Mouse (Mus musculus) testis, adult 2 months (tissue): ENCODE results near the gene Tph1.

ENCODE experiments used
- CTCF ChIP-seq: fragments of 200-500 bp; IDR thresholded peaks from 2 replicates; pipeline ENCODE4 v1.5.1; 2012; ENCODE audit warnings: low read depth, mild to moderate bottlenecking, inconsistent platforms, low read length, moderate library complexity; ENCODE audit not compliant: control insufficient read depth, insufficient read depth, insufficient replicate concordance
- POLR2A ChIP-seq: fragments of 200-500 bp; IDR thresholded peaks from 2 replicates; pipeline ENCODE4 v1.6.1; 2012; ENCODE audit warnings: low read depth, mild to moderate bottlenecking, inconsistent platforms, low read length, moderate library complexity; ENCODE audit not compliant: control insufficient read depth

GRCm38 (mm10) chr7:46623979-46624378 is 48.4 kb downstream of the Tph1 start:
- no peak for TF ChIP-seq CTCF
- TF ChIP-seq POLR2A, result no peak
